Mouse (Mus musculus): Measurements from ENCODE around the gene Rfx1. TPM values are rescaled to one million over a fixed set of nuclear protein-coding genes. Genes with fewer than 3 reads are reported as not detected.

Rfx1 gene
- 48.2 and 48.7 TPM in 2 replicates for polyA plus RNA-seq (2012; rRNA removed)

DNA sequence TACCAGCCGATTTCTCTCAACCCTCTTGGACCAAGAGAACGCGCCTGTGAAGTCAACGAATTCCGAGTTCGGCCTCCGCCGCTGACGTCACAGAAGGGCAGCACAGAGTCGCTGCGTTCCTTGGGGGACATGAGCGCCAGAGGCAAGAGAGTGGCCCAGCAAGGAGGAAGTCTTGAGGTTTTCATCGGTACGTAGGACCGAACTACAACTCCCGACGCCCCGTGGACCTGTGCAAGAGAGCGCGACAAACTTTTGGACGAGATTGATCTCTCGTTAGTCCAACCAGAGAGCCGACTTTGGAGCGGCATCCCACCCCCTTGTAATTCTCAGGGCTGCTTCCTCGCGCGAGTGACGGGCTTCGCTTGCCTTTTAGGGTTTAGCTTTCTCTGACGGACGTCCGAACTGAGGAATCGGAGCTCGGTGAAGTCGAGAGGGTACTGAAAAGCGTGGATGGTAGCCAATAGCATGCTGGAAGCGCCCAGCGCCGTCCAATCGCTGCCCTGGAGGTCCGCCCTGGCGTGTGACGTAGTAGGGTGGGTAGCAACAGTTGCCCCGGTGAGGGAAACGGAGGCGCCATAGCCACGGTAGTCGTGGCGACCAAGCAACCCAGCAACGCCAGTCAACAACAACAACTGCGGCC lies at the start of gene Rfx1:
Gene Rfx1, plus strand, starts transcription at position 544 of the 640 bp plus-strand sequence.

DNA sequence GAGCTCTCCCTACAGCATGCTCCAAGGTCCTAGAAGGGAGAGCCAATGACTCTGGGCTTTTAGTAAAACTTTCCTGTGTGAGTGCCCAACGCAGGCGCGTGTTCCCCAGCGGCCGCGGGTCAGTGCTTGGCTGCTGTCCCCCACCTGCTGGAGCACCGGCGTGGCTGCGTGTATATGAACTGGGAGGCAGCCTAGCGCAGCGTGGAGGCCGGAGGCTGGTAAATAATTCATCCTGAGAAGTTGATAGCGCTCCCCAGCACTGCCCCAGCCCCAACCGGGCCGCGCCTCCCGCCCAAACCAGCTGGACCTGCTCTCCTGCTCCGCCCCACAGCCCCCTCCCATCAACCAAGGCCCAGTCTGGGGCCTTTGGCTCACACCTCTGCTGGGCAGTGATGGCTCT lies 45.5 kb upstream of the Rfx1 start, which contains the start of gene Palm3:
Gene Palm3, plus strand, starts transcription at position 376 of the 400 bp plus-strand sequence.

DNA sequence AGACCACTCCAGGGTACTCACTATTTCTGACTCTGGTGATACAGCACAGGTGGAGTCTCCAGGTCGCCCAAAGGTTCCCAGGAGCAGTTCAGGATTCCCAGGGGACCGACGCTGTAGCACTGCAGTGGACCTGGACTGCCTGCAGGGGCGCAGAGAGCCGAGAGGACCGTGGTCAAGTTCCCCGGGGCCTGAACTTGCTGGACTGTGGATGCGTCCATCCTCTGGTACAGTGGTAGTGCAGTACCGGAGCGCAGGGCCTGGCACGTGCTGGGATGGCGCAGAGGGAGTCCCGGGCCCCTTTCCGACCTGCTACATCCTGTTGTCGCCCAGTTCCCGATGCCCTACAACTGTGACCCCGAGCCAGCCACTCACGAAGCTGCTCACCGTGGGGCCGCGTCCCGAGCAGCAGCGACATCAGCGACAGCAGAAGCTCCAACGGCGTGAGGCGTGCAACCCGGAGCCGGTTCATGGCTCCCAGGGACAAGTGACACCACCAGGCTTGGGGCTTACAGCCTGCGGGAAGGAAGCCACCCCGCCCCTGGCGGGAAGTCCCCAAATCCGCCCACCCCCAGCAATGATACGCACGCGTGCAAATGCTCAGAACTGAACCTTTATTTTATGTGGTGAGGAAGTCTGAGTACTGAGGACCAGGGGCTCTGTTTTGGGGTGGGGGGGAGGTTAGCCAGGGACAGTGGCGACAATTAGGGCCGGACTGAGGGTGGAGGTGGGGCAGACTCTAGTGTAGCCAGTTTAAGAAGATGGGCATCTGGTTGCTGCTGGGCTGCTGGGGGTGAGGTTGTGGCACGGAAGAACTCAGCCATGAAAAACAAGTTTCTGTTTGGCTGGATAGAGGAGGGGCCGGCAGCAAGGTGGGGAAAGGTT lies 24.3 kb upstream of the Rfx1 start, which contains the start of gene Il27ra:
Gene Il27ra, minus strand, starts transcription at position 524 of the 882 bp plus-strand sequence.

DNA sequence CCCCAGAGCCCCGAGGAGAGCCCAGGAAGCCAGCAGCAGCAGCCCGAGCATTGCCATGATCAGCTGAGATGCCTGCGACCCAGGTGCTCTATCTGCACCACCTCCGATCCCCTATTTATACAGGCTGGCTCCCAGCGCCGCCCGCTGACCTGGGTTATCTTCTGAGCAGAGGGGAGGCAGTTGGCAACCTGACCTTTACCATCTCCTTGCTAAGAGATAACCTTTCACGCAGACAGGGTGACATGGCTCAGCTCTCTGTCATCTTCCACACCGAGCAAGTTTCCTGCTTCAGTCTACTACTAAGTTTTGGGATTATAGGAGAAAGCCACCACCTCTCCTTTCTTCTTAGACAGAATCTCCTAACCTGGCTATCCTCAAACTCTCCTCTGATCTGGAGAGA lies 21.7 kb upstream of the Rfx1 start, which contains the start of gene Rln3:
Gene Rln3, minus strand, starts transcription at position 101 of the 400 bp plus-strand sequence.

DNA sequence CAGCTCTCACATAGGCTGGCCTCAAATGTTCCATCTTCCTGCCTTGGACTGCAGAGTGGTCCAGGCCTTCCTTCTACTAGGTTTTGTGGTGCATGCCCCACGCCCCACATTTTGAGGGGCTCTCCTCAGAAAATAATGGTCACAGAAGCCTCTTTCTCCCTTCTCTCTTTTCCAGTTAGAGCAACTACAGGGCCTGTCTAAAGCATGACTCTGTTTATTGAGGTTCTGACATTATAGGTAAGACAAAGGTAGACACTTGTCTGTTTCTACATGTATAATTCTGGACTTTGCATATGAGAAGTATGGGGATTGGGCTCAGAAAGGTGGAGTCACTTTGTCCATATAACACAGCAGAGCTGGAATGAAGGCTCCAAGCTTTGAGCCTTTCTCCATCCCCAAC lies 1.6 kb upstream of the Rfx1 start, which contains the start of gene Gm10643:
Gene Gm10643, minus strand, starts transcription at position 101 of the 400 bp plus-strand sequence.

DNA sequence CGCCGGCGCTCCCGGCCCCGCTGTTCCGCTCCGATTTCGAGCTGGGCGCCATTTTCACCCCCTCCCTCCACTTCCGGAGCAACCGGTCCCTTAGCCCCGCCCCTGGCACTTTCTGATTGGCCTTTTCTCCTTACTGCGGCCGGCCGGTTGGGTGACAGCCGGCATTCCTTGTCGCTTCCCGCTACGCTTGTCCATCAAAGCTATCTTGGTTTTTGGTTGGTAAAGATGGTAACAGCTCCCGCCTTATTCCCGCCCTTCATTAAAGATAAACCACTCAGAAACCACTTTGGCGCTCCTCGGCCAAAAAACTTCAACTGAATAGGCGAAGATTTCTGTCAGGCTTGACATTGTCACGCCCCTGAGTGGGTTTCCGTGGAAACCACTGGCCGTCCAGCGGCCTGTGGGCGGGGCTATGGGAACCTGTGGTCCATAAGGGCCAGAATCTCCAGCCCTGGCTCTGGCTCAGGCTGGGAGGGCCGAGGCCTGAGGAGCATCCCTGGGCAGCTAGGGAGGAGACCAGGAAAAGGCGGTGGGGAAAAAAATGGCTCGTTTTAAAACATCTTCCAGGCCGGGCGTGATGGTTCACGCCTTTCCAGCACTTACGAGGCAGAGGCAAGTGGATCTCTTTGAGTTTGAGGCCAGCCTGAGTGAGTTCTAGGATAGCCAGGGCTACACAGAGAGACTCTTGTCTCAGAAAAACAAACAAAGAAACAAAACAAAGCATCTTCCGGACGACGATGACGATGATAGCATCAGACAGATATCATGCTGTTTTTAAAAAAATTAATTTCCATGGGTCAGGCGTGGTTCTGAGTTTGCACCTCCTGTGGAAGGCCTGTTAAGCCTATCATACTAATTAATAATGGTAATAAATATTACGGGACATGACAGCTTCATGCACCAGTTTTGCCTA lies 38.3 kb downstream of the Rfx1 start, which contains the start of gene Dcaf15:
Gene Dcaf15, minus strand, starts transcription at position 72 of the 913 bp plus-strand sequence.

DNA sequence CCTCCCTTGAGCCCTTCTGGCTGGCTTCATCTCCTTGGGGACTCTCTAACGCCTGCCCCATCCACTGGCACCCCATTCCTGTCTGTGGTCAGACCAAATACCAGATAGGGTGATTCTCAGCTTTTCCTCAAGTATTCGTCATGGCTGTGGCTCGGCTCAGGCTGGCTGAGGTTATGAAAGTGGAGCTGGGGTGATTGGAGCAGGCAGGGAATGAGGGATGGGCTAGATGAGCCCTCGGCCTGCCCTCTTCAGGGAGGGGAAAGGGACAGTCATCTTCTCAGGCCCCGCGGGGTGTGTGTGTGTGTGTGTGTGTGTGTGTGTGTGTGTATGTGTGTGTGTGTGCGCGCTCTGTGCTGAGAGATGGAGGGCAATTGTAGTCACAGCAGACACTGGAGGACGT lies 59.0 kb downstream of the Rfx1 start, which contains the start of gene Podnl1:
Gene Podnl1, plus strand, starts transcription at position 334 of the 400 bp plus-strand sequence.

Other genes starting within 250 kb of the Rfx1 start
- 162 and 190 TPM in 2 replicates for gene Adgrl1, start 166.7 kb upstream of the Rfx1 start, polyA plus RNA-seq (2012; rRNA removed)
- 1.2 and 2.1 TPM in 2 replicates for gene Gm10644, start 111.6 kb upstream of the Rfx1 start, polyA plus RNA-seq (2012; rRNA removed)
- gene Asf1b, start 111.3 kb upstream of the Rfx1 start, polyA plus RNA-seq (2012; rRNA removed), result 19.7 and 21.1 TPM in 2 replicates
- gene Prkaca, start 93.8 kb upstream of the Rfx1 start, polyA plus RNA-seq (2012; rRNA removed), result 64.4 and 81.8 TPM in 2 replicates
- gene Samd1, start 69.2 kb upstream of the Rfx1 start, polyA plus RNA-seq (2012; rRNA removed), result 68.8 and 69.5 TPM in 2 replicates
- gene 1700067K01Rik, start 65.3 kb upstream of the Rfx1 start, polyA plus RNA-seq (2012; rRNA removed), result 1.7 and 1.8 TPM in 2 replicates
- 1.9 and 3.5 TPM in 2 replicates for gene 2210011C24Rik, start 54.7 kb upstream of the Rfx1 start, polyA plus RNA-seq (2012; rRNA removed)
- 3.5 and 3.7 TPM in 2 replicates for gene Palm3, start 45.4 kb upstream of the Rfx1 start, polyA plus RNA-seq (2012; rRNA removed)
- 6.1 and 6.3 TPM in 2 replicates for gene Il27ra, start 24.2 kb upstream of the Rfx1 start, polyA plus RNA-seq (2012; rRNA removed)
- gene Rln3, start 21.8 kb upstream of the Rfx1 start, polyA plus RNA-seq (2012; rRNA removed), result 6.3 and 7.4 TPM in 2 replicates
- gene Gm10643, start 1.7 kb upstream of the Rfx1 start, polyA plus RNA-seq (2012; rRNA removed), result 0.75 and 1.1 TPM in 2 replicates
- 76.0 and 80.2 TPM in 2 replicates for gene Dcaf15, start 37.9 kb downstream of the Rfx1 start, polyA plus RNA-seq (2012; rRNA removed)
- 18.3 and 59.6 TPM in 2 replicates for gene Podnl1, start 59.2 kb downstream of the Rfx1 start, polyA plus RNA-seq (2012; rRNA removed)
- gene Cc2d1a, start 81.1 kb downstream of the Rfx1 start, polyA plus RNA-seq (2012; rRNA removed), result 44.9 and 46.5 TPM in 2 replicates
- gene 4930432K21Rik, start 81.2 kb downstream of the Rfx1 start, polyA plus RNA-seq (2012; rRNA removed), result 4.2 and 5.2 TPM in 2 replicates
- 2.2 and 4.2 TPM in 2 replicates for gene Nanos3, start 118.4 kb downstream of the Rfx1 start, polyA plus RNA-seq (2012; rRNA removed)
- 36.1 and 37.1 TPM in 2 replicates for gene Zswim4, start 170.2 kb downstream of the Rfx1 start, polyA plus RNA-seq (2012; rRNA removed)
- gene D8Ertd738e, start 182.9 kb downstream of the Rfx1 start, polyA plus RNA-seq (2012; rRNA removed), result 60.5 and 85.9 TPM in 2 replicates
- gene Mri1, start 190.5 kb downstream of the Rfx1 start, polyA plus RNA-seq (2012; rRNA removed), result 213 and 351 TPM in 2 replicates
- 49.0 and 60.0 TPM in 2 replicates for gene Ccdc130, start 203.5 kb downstream of the Rfx1 start, polyA plus RNA-seq (2012; rRNA removed)